29 mouse cellular contexts compared by ENCODE assay signal in genomic region chr6:99637456-99637855, GRCm38 (mm10). TPM values are rescaled to one million over a fixed set of nuclear protein-coding genes. Genes with fewer than 3 reads are reported as not detected.
DNase-seq lines count a peak whose midpoint lies in the region; ATAC-seq and TF ChIP-seq lines count a peak whose summit lies in the region.
"Had no signal": no experiment of that assay in that cellular context is flagged by ENCODE, and none has a peak within 500 bp of the region (broad histone marks: within the 10 kb centered on the region; RNA-seq: fewer than 3 reads in every experiment).

No protein-coding gene starts in this region.

- no peaks in the 10 kb centered on the region for H3K27me3 ChIP-seq in MEL (ENCODE audit: control insufficient read depth in 1 of 2, insufficient read depth in 2 of 2, low read length in 2 of 2)
- H3K27me3 ChIP-seq: embryonic facial prominence, embryonic 13.5 days; forebrain, embryonic 13.5 days; heart, embryonic 12.5 days; hindbrain, embryonic 12.5 days; neural tube, embryonic 13.5 days; stomach, embryonic 15.5 days had no signal

- no peak overlapping the region for H3K9ac ChIP-seq in MEL (ENCODE audit: control insufficient read depth, low read depth, low read length, poor library complexity, severe bottlenecking)
- H3K9ac ChIP-seq: embryonic facial prominence, embryonic 13.5 days; forebrain, embryonic 13.5 days; heart, embryonic 12.5 days; hindbrain, embryonic 12.5 days; neural tube, embryonic 13.5 days; stomach, embryonic 15.5 days had no signal

- no peaks in the 10 kb centered on the region for H3K4me1 ChIP-seq in MEL (ENCODE audit: control insufficient read depth in 1 of 2, insufficient read depth in 2 of 2, low read length in 2 of 2)
- H3K4me1 ChIP-seq: embryonic facial prominence, embryonic 13.5 days; heart, embryonic 12.5 days; megakaryocyte, embryonic 14.5 days; stomach, embryonic 15.5 days had no signal

- ATAC-seq in neutrophil, adult 5-6 weeks (ENCODE audit: extremely low read depth, insufficient number of reproducible peaks, low FRiP score, poor library complexity, severe bottlenecking): peak; percentile 48; the same call in 1 of the 2 replicates
- ATAC-seq: forebrain, embryonic 13.5 days had no signal

- H3K36me3 ChIP-seq in MEL (ENCODE audit: control insufficient read depth in 1 of 2, insufficient read depth in 2 of 2, low read length in 2 of 2): no peaks in the 10 kb centered on the region
- H3K36me3 ChIP-seq: stomach, embryonic 15.5 days had no signal

- TF ChIP-seq CTCF in MEL (IDR thresholded peaks at IDR 0.05 in 2 of 3, conservative IDR thresholded peaks at IDR 0.05 in 1 of 3; ENCODE audit: control insufficient read depth in 1 of 3, insufficient read depth in 1 of 3, low read depth in 2 of 3, low read length in 3 of 3, poor library complexity in 1 of 3, severe bottlenecking in 1 of 3): no peak

- H3K4me3 ChIP-seq in MEL (ENCODE audit: control insufficient read depth in 1 of 2, insufficient read depth in 1 of 2, low read depth in 2 of 2, low read length in 2 of 2): no peak overlapping the region
- H3K4me3 ChIP-seq: embryonic facial prominence, embryonic 13.5 days; erythroblast, embryonic 14.5 days; forebrain, embryonic 13.5 days; heart, embryonic 12.5 days; hindbrain, embryonic 12.5 days; left cerebral cortex, adult 2 months; megakaryocyte, embryonic 14.5 days; myocyte; neural tube, embryonic 13.5 days; stomach, embryonic 15.5 days had no signal

- no peak for TF ChIP-seq POLR2A in MEL (IDR thresholded peaks at IDR 0.05; ENCODE audit: control insufficient read depth in 1 of 2, insufficient read depth in 1 of 2, low read depth in 1 of 2, low read length in 2 of 2, poor library complexity in 1 of 2)

- no peak overlapping the region for H3K27ac ChIP-seq in MEL (ENCODE audit: control insufficient read depth, low read depth, low read length)
- H3K27ac ChIP-seq: embryonic facial prominence, embryonic 13.5 days; hindbrain, embryonic 12.5 days; left cerebral cortex, adult 2 months; neural tube, embryonic 13.5 days; stomach, embryonic 15.5 days had no signal

- TF ChIP-seq EP300 in MEL (IDR thresholded peaks at IDR 0.05; ENCODE audit: low read depth in 1 of 2, low read length in 2 of 2): no peak

- H3K79me2 ChIP-seq in MEL (ENCODE audit: control insufficient read depth, insufficient read depth, low read length, poor library complexity): no peaks in the 10 kb centered on the region

- H3K9me3 ChIP-seq in MEL (replicated peaks; ENCODE audit: insufficient read depth, low read length): no peaks in the 10 kb centered on the region
- H3K9me3 ChIP-seq: embryonic facial prominence, embryonic 13.5 days; forebrain, embryonic 13.5 days; heart, embryonic 12.5 days; hindbrain, embryonic 12.5 days; megakaryocyte, embryonic 14.5 days; neural tube, embryonic 13.5 days; stomach, embryonic 15.5 days had no signal

- DNase-seq in CD4-positive, CD25-positive, alpha-beta regulatory T cell, adult 2 months (ENCODE audit: low read depth, low spot score): peak; percentile 19
- DNase-seq in MEL (ENCODE audit: low read depth, low spot score) (peak; percentile 4), liver (no peak)
- DNase-seq in thymus, postnatal 36 days: peak; percentile 44 to 57
- DNase-seq in right cerebral cortex, postnatal 25 days: no peak
- no peak for DNase-seq in embryo, embryonic 9.5 days (ENCODE audit: extremely low spot score)
- DNase-seq: adrenal gland, postnatal 25 days; cerebellum, postnatal 14 days; gastrocnemius, postnatal 10 days; heart, adult 18-20 months; heart, postnatal 10 days; kidney, adult 11 months; kidney, postnatal 4 days; layer of hippocampus, adult 9-11 months; left cerebral cortex, postnatal 4 days; lung, postnatal 10 days; midbrain, embryonic 14.5 days; right cerebral cortex, adult 18-20 months had no signal

- TF ChIP-seq RAD21 in MEL (IDR thresholded peaks at IDR 0.05; ENCODE audit: low read depth, low read length): no peak

TF ChIP-seq in MEL, 35 proteins besides CTCF, POLR2A, EP300 and RAD21:
- no peak for TF ChIP-seq ZNF384 (IDR thresholded peaks at IDR 0.05; ENCODE audit: low read depth, low read length)
- no peak for TF ChIP-seq TBP (IDR thresholded peaks at IDR 0.05; ENCODE audit: low read depth, low read length)
- no peak for TF ChIP-seq ELF1 (IDR thresholded peaks at IDR 0.05; ENCODE audit: low read depth, low read length)
- TF ChIP-seq E2F4 (IDR thresholded peaks at IDR 0.05; ENCODE audit: borderline replicate concordance, low read depth, low read length): no peak
- TF ChIP-seq POLR2AphosphoS5 (IDR thresholded peaks at IDR 0.05; ENCODE audit: borderline replicate concordance, low read depth, low read length): no peak
- TF ChIP-seq MYC (IDR thresholded peaks at IDR 0.05; ENCODE audit: low read depth, low read length): no peak
- no peak for TF ChIP-seq TAL1 (IDR thresholded peaks at IDR 0.05; ENCODE audit: low read length)
- no peak for TF ChIP-seq JUND (IDR thresholded peaks at IDR 0.05; ENCODE audit: low read depth, low read length)
- no peak for TF ChIP-seq UBTF (IDR thresholded peaks at IDR 0.05; ENCODE audit: borderline replicate concordance, insufficient read depth, low read depth, low read length)
- no peak for TF ChIP-seq ZMIZ1 (IDR thresholded peaks at IDR 0.05; ENCODE audit: low read depth, low read length)
- no peak for TF ChIP-seq POLR2AphosphoS2 (IDR thresholded peaks at IDR 0.05; ENCODE audit: low read length)
- TF ChIP-seq NRF1 (IDR thresholded peaks at IDR 0.05; ENCODE audit: insufficient read depth, low read depth, low read length, poor library complexity, severe bottlenecking): no peak
- no peak for TF ChIP-seq SIN3A (IDR thresholded peaks at IDR 0.05; ENCODE audit: low read length)
- TF ChIP-seq MAX (IDR thresholded peaks at IDR 0.05; ENCODE audit: low read length): no peak
- TF ChIP-seq MXI1 (IDR thresholded peaks at IDR 0.05; ENCODE audit: low read depth, low read length): no peak
- TF ChIP-seq MAFK (IDR thresholded peaks at IDR 0.05; ENCODE audit: borderline replicate concordance, low read depth, low read length): no peak

RNA-seq across cellular contexts. Expression of gene Eif4e3, which starts 29.1 kb away (rescaled TPM):
- not detected in 2 replicates for total RNA-seq in MEL (2012; rRNA removed)
- polyA plus RNA-seq in MEL (2012; ENCODE audit: insufficient read depth in 1 of 2, insufficient read length in 2 of 2, low read depth in 1 of 2, low replicate concordance in 2 of 2, missing spikeins in 1 of 2): not detected
- 20.5 and 23.5 TPM in 2 replicates for total RNA-seq in neutrophil, adult 5-6 weeks (2017)
- polyA plus RNA-seq: erythroblast, embryonic 14.5 days had no signal

RNA-seq across cellular contexts. Expression of gene Gm20696, which starts 29.1 kb away (rescaled TPM):
- total RNA-seq in MEL (2012; rRNA removed): 0.39 and 0.49 TPM in 2 replicates
- polyA plus RNA-seq in MEL (2012; ENCODE audit: insufficient read depth in 1 of 2, insufficient read length in 2 of 2, low read depth in 1 of 2, low replicate concordance in 2 of 2, missing spikeins in 1 of 2): under 1 TPM in 1 of 2 experiments, not detected in 1; 0.07 TPM
- total RNA-seq in neutrophil, adult 5-6 weeks (2017): 58.0 and 58.2 TPM in 2 replicates
- polyA plus RNA-seq: erythroblast, embryonic 14.5 days had no signal

RNA-seq across cellular contexts. Expression of gene Gpr27, which starts 55.0 kb away (rescaled TPM):
- not detected in 2 replicates for total RNA-seq in MEL (2012; rRNA removed)
- not detected for polyA plus RNA-seq in MEL (2012; ENCODE audit: insufficient read depth in 1 of 2, insufficient read length in 2 of 2, low read depth in 1 of 2, low replicate concordance in 2 of 2, missing spikeins in 1 of 2)
- total RNA-seq in neutrophil, adult 5-6 weeks (2017): 0.74 TPM in 1 of 2 replicates, not detected in the other
- polyA plus RNA-seq: erythroblast, embryonic 14.5 days; myocyte had no signal

Comparison
In these comparisons a context has a peak if more than half of its experiments do, and no peak if none do; other contexts are left out.
1. DNase-seq: peak in CD4-positive, CD25-positive, alpha-beta regulatory T cell, adult 2 months (single experiment), MEL (single experiment) and thymus, postnatal 36 days (2 of 2); none in right cerebral cortex, postnatal 25 days (single experiment), embryo, embryonic 9.5 days (single experiment) and liver (single experiment).
2. RNA of gene Eif4e3, which starts 29.1 kb away (total RNA-seq): 20.5 to 23.5 TPM in neutrophil, adult 5-6 weeks; not detected in MEL; every median in the first group is over 10 times any median in the second.
3. RNA of gene Gm20696, which starts 29.1 kb away (total RNA-seq): 58.0 to 58.2 TPM in neutrophil, adult 5-6 weeks; 0.39 to 0.49 TPM in MEL; every median in the first group is over 10 times any median in the second.